Mouse (Mus musculus) intestine, embryonic 14.5 days (tissue): ENCODE data around the gene Hoxa2. TPM values are rescaled to one million over a fixed set of nuclear protein-coding genes. Genes with fewer than 3 reads are reported as not detected.

Experiments used
- ATAC-seq: fragments of 200-750 bp; cut with Nextera tagmentation; replicated peaks from 2 replicates; pipeline ENCODE4 v1.8.0; 2017; ENCODE audit warnings: low read depth, moderate number of reproducible peaks, moderate TSS enrichment, moderate library complexity; ENCODE audit not compliant: low FRiP score, low TSS enrichment
- DNase-seq: peaks from one replicate; pipeline ENCODE4 v3.0.0-alpha.2; 2018; ENCODE audit warnings: low spot score
- H3K27ac ChIP-seq: fragments of 300-500 bp; sonication (generic); 2 replicates; pipeline ENCODE4 v1.5.1; 2014; ENCODE audit warnings: low read depth, mild to moderate bottlenecking, control low read depth
- H3K27me3 ChIP-seq: fragments of 300-500 bp; sonication (generic); replicated peaks from 2 replicates; pipeline ENCODE4 v1.6.1; 2014; ENCODE audit warnings: low read length, control low read depth; ENCODE audit not compliant: control insufficient read depth, insufficient read depth
- H3K36me3 ChIP-seq: fragments of 300-500 bp; sonication (generic); 2 replicates; pipeline ENCODE4 v1.6.1; 2014; ENCODE audit warnings: low read length, control low read depth; ENCODE audit not compliant: control insufficient read depth, insufficient read depth
- H3K4me1 ChIP-seq: fragments of 300-500 bp; sonication (generic); replicated peaks from 2 replicates; pipeline ENCODE4 v1.6.1; 2014; ENCODE audit warnings: low read length, control low read depth, mixed read lengths; ENCODE audit not compliant: control insufficient read depth, insufficient read depth
- H3K4me2 ChIP-seq: fragments of 300-500 bp; sonication (generic); 2 replicates; pipeline ENCODE4 v1.6.1; 2014; ENCODE audit warnings: low read length
- H3K4me3 ChIP-seq: fragments of 300-500 bp; sonication (generic); 2 replicates; pipeline ENCODE4 v1.5.1; 2014; ENCODE audit warnings: low read depth, low read length, control low read depth, mixed read lengths
- H3K9ac ChIP-seq: fragments of 300-500 bp; sonication (generic); 2 replicates; pipeline ENCODE4 v1.6.1; 2014; ENCODE audit warnings: mild to moderate bottlenecking, low read length
- H3K9me3 ChIP-seq: fragments of 300-500 bp; sonication (generic); 2 replicates; pipeline ENCODE4 v1.6.1; 2016; ENCODE audit warnings: low read length, control low read depth; ENCODE audit not compliant: control insufficient read depth
- WGBS: fragments of 180-500 bp; shearing (Covaris S2); extraction: QIAGEN DNeasy Blood & Tissue Kit; methylation state at CpG from one replicate; pipeline ENCODE4 v1.1.7; 2014; 5-methylcytosine and 5-hydroxymethylcytosine counted together
- polyA plus RNA-seq: library from polyadenylated mRNA; unstranded; fragments of >200 nt; fragmentation: Nextera tagmentation; extraction: Ambion mirVana; gene quantifications from 2 replicates; pipeline ENCODE4 v1.2.1, GENCODE M21; 2014

Hoxa2 gene
- polyA plus RNA-seq, 1 experiment from 2014 or later: 10.8 TPM

DNA sequence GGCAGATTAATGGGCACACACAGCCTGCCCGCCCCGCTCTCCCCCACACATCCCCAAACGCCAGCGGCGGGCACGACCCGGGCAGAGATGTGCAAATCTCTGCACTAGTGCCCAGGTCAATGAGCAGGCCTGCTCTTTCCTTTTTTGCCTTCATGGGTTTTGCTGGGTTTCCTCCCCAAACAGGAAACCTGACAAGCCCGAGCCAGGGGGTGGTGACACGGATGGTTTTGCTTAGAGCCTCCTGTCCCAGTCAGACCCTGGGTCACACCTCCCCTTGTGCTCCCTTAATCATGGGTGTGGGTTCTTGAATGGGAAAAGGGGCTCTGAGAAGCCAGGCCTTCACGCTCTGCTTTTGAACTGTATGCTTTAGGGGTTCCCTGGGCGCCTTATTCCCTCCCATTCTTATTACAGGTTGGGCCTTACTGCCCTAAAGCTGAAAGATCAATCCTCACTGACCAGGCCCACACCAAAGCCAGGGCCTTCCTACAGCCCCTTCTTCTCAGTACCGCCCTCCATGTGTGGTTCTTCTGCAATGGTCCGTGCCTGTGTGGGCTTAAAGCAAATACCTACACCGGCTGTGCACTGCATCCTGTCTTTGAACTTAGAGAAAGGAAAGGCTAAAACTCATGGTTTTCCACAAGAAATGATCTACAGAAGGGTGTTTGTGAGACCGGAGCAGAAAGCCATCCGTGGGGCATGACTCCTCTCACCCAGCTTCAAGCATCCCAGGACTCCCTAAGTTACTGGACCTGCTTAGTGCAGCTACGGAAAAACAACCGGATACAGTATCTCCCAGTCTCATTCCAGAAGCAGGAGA, 44.4 kb upstream of the Hoxa2 start:
- Histone ChIP-seq H3K4me2 (peak overlapping the region; percentile 78), H3K27ac (peak overlapping the region; percentile 57), H3K4me1 (peaks cover 42% of the 10 kb centered on the region), H3K9ac (peak overlapping the region; percentile 51), H3K4me3 (peak overlapping the region; percentile 36), H3K9me3 (no peaks in the 10 kb centered on the region), H3K36me3 (0 out of 2 replicates have a peak, but pooled peaks cover 4% of the 10 kb centered on the region), H3K27me3 (peaks cover 67% of the 10 kb centered on the region)
- WGBS: 20% methylated on average over 18 of the region's 18 CpGs
- no peak for ATAC-seq
- DNase-seq: peak; percentile 75

DNA sequence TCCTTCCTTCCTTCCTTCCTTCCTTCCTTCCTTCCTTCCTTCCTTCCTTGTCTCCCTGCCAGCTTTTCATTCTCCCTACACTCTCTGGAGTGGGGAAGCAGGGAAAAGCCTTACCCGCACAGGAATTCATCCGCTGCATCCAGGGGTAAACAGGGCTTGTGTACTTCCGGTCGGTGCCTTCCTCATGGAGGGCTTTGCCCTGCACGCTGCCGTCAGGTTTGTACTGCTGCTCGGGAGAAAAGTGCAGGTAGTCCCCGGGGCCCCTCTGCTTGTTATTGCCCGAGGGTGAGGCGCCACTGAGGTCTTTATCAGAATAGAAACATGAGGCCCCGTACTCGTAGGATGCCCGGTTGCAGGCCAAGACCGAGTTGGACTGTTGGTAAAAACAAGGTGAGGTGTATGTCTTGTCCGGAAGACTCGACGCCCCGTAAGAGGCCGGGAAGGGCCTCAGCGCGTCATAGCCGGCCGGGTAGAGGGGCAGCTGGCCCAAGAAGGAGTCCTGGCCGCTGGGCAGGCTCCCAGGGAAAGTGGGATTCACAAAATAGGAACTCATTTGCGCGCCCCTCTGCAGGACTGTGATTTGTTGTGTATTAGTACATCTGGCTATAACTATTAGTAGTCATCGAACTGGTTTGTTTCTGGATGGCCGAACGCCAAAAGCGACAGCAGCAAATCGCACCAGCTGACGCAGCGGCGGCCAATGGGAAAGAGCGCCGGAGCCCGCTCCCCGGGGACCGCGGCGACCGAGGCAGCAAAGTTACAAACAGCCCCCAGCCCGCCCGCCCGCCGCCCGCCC, 43.6 kb upstream of the Hoxa2 start, which contains the start of gene Hoxa6:
Gene Hoxa6 (minus strand): TSS at position 651 of the 796 bp plus-strand sequence.
- DNase-seq: peak; percentile 78
- 4% methylated on average over 47 of the region's 47 CpGs for WGBS
- Histone ChIP-seq H3K27me3 (peaks cover 59% of the 10 kb centered on the region), H3K4me3 (peak within 1 kb of the TSS; percentile 36), H3K9me3 (no peaks in the 10 kb centered on the region), H3K4me2 (peak within 1 kb of the TSS; percentile 78), H3K36me3 (0 out of 2 replicates have a peak, but pooled peaks cover 4% of the 10 kb centered on the region), H3K9ac (peak within 1 kb of the TSS; percentile 51), H3K4me1 (peaks cover 39% of the 10 kb centered on the region), H3K27ac (peak within 1 kb of the TSS; percentile 57)
- ATAC-seq: no peak; the same call in 1 of the 2 replicates

DNA sequence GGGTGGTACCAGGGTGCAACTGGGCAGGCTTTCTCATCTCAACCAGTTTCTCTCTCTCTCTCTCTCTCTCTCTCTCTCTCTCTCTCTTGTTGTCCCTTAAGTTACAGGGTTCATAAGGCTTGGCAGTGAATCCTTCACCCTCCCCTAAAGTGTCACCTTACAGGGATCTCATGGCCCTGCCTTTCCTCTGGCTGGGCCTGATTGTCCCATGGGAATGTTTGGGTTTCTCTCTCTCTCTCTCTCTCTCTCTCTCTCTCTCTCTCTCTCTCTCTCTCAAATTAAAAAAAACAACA, 43.0 kb upstream of the Hoxa2 start:
- Histone ChIP-seq H3K9me3 (no peaks in the 10 kb centered on the region), H3K4me1 (peaks cover 37% of the 10 kb centered on the region), H3K36me3 (0 out of 2 replicates have a peak, but pooled peaks cover 4% of the 10 kb centered on the region), H3K9ac (no peak overlapping the region), H3K27me3 (peaks cover 53% of the 10 kb centered on the region), H3K27ac (peak overlapping the region; percentile 43; the same call in 1 of the 2 replicates), H3K4me2 (peak overlapping the region; percentile 78), H3K4me3 (no peak overlapping the region)
- DNase-seq (no peak), ATAC-seq (no peak)

DNA sequence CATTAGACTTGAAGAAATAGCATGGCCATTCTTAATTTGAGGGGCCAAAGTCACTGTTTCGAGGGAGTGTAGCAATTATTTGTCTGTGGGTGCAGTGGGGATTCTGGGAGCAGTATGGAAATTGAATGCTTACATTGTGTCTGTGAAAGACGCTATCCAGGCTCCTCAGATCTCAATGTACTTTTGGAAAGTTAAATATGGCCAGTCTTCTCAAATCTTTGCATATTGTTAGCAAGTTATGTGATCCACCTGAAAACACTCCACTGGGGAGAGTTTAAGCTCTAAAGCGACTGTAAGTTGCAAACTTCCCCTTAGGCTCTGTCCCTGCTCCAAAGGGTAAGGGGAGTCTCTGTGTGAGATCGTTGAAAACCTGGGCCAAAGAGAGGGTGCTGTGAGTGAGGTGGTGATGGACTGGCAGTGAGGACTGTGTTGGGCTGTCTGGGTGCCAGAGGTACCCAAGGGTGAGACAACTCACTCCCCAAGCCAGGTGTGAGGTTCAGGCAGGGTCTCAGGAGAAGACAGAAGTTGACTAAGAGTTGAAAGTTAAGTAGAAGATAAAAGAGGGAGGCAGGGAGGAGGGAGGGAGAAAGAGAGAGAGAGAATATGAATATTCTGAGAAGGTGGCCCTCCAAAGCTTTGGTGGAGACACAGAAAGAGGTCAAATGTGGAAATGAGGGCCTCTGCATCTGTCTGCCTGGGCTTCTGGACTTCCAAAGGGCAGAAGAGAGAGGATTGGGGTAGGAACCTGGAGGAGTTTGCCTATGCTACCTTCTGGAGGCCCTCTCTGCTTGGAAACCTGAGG, 42.5 kb upstream of the Hoxa2 start:
- peak overlapping the region; percentile 66; the same call in 1 of the 2 replicates for H3K27ac ChIP-seq
- H3K4me1 ChIP-seq: peaks cover 35% of the 10 kb centered on the region
- 26% methylated on average over 4 of the region's 4 CpGs for WGBS
- peak overlapping the region; percentile 67; the same call in 1 of the 2 replicates for H3K4me3 ChIP-seq
- H3K36me3 ChIP-seq: 0 out of 2 replicates have a peak, but pooled peaks cover 4% of the 10 kb centered on the region
- H3K9ac ChIP-seq: peak overlapping the region; percentile 49
- no peak for ATAC-seq
- peak overlapping the region; percentile 78 for H3K4me2 ChIP-seq
- no peaks in the 10 kb centered on the region for H3K9me3 ChIP-seq
- DNase-seq: no peak
- H3K27me3 ChIP-seq: peaks cover 49% of the 10 kb centered on the region

DNA sequence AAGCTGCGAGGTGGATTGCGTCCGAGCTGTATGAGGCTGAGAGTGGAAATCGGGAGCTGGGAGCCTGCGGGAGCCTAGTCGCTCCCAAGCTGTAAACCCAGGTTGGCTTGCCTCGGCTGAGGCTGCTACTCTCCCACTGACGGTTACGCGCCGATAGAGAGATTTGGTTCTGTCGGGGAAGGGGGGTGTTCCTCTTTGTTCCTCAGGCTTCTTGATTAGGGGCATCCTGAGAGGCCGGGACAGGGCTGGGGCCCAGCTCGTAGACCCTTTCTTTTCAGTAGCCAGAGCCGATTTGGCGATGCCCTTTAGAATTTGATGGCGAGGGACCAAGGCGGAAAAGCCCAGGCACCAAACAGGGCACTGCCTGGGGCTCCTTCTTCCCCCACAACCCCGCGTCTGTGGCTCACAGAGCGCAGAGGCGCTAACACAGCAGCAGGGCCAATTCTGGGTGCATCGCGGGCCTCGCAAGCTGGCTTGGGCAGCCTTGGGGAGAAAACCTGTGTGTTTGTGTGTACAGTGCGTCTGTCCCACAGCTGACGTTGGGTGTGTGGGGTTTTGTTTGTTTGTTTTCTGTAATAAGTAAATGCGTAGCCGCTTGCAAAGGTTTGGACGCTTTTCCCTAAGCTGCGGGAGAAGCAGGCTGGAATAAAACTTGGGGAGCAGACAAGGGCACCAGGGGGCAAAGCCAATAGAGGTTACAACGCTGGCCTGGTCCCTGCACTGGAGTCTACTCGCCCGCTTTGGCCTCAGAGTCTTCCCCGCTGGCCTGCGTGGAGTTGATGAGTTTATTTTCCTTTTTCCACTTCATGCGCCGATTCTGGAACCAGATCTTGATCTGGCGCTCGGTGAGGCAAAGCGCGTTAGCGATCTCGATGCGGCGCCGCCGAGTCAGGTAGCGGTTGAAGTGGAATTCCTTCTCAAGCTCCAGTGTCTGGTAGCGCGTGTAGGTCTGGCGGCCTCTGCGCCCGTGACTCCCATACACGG, 41.3 kb upstream of the Hoxa2 start:
- Histone ChIP-seq H3K9me3 (no peaks in the 10 kb centered on the region), H3K4me3 (peak overlapping the region; percentile 67), H3K36me3 (peaks cover 11% of the 10 kb centered on the region; the same call in 1 of the 2 replicates), H3K27me3 (peaks cover 39% of the 10 kb centered on the region), H3K4me1 (peaks cover 40% of the 10 kb centered on the region), H3K4me2 (peak overlapping the region; percentile 78), H3K9ac (peak overlapping the region; percentile 49), H3K27ac (peak overlapping the region; percentile 66)
- no peak for ATAC-seq
- peak; percentile 81 for DNase-seq
- WGBS: 20% methylated on average over 55 of the region's 55 CpGs

DNA sequence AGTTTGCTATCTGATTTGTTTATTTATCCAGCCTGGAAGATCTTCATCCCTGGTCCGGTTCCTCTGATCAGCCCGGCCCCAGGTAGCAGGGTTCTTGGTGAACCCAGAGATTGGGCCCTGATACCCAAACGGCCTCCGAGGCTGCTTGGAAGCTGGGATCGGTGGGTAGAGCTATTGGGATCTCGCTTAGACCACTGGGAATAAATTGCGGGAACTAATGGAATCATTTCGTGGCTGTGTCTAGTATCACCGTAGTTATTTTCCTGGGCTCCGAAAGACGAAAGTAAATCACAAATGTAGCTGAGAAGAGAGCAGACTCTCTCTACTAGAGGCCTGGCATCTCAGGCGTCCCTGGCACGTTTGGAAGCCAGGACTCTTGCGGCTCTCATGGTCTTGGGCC, 40.6 kb upstream of the Hoxa2 start:
- WGBS: 20% methylated on average over 14 of the region's 14 CpGs
- H3K27ac ChIP-seq: peak overlapping the region; percentile 66
- ATAC-seq (no peak), DNase-seq (no peak)
- peak overlapping the region; percentile 67 for H3K4me3 ChIP-seq
- H3K27me3 ChIP-seq: peaks cover 33% of the 10 kb centered on the region
- no peaks in the 10 kb centered on the region for H3K9me3 ChIP-seq
- H3K4me2 ChIP-seq: peak overlapping the region; percentile 78
- peak overlapping the region; percentile 49 for H3K9ac ChIP-seq
- H3K4me1 ChIP-seq: peaks cover 46% of the 10 kb centered on the region
- H3K36me3 ChIP-seq: peaks cover 11% of the 10 kb centered on the region; the same call in 1 of the 2 replicates

DNA sequence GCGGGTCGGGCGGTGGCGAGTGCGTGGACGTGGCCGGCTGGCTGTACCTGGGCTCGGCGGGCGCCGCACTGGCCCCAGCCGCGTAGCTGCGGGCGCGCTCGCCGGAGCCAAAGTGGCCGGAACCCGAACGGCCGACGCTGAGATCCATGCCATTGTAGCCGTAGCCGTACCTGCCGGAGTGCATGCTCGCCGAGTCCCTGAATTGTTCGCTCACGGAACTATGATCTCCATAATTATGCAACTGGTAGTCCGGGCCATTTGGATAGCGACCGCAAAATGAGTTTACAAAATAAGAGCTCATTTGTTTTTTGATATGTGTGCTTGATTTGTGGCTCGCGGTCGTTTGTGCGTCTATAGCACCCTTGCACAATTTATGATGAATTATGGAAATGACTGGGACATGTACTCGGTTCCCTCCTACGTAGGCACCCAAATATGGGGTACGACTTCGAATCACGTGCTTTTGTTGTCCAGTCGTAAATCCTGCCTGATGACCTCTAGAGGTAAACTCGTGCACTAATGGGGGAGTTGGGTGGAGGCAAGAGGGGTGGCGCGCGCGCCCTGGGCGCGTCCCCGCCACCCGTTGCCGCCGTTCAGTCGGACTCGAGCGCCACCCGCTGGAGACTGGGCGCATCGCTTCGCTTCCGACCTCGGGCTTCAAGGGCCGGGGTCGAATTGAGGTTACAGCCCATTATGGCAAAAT, 39.6 kb upstream of the Hoxa2 start, which contains the start of gene Hoxa5:
Gene Hoxa5 (minus strand): TSS at position 538 of the 703 bp plus-strand sequence.
- Histone ChIP-seq H3K4me1 (peaks cover 49% of the 10 kb centered on the region), H3K4me3 (peak within 1 kb of the TSS; percentile 67), H3K9ac (peak within 1 kb of the TSS; percentile 97), H3K36me3 (peaks cover 11% of the 10 kb centered on the region; the same call in 1 of the 2 replicates), H3K27ac (peak within 1 kb of the TSS; percentile 81), H3K9me3 (no peaks in the 10 kb centered on the region), H3K4me2 (peak within 1 kb of the TSS; percentile 78), H3K27me3 (peaks cover 27% of the 10 kb centered on the region)
- 1% methylated on average over 65 of the region's 65 CpGs for WGBS
- ATAC-seq (peak; percentile 73; the same call in 1 of the 2 replicates), DNase-seq (peak; percentile 97)
